Mouse (Mus musculus): ENCODE measurements around the gene Adgrl1. TPM values are rescaled to one million over a fixed set of nuclear protein-coding genes. Genes with fewer than 3 reads are reported as not detected.
"Not testable (repeated sequence)": the region's sequence is repeated elsewhere in the genome, so short reads cannot be mapped to it uniquely, and the experiment has no call there.

Adgrl1 gene
- polyA plus RNA-seq, 1 experiment from 2014 or later: 56.8 TPM

DNA sequence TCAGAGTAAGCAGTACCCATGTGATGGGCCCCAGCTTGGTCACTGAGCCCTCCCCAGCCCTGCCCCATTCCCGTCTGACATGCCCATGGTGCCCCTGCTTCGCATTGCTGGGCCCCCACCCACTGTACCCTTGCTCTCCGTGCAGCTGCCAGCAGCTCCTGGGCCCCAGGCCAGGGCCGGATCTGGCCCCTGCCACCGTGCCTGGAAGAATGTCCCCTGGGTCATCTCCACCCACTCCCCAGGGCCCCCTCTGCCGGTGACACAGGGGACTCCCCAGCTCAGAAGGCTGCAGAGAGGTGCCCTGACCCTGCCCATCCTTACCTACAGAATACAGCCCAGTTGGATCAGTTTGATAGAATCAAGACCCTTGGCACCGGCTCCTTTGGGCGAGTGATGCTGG lies 80.9 kb downstream of the Adgrl1 start:
- no peaks in the 10 kb centered on the region for H3K9me3 ChIP-seq
- H3K36me3 ChIP-seq: peaks cover 49% of the 10 kb centered on the region
- no peak overlapping the region for H3K9ac ChIP-seq
- H3K4me2 ChIP-seq: no peak overlapping the region
- H3K27me3 ChIP-seq: no peaks in the 10 kb centered on the region
- H3K4me1 ChIP-seq (replicated peaks): peaks cover 23% of the 10 kb centered on the region
- WGBS: 75% methylated on average over 8 of the region's 8 CpGs
- no peak overlapping the region for H3K4me3 ChIP-seq
- ATAC-seq (ENCODE audit: low FRiP score, low read depth): no peak
- H3K27ac ChIP-seq (replicated peaks): no peak overlapping the region

GRCm38 (mm10) chr8:83981533-83981932 lies 81.6 kb downstream of the Adgrl1 start:
- peaks cover 20% of the 10 kb centered on the region for H3K4me1 ChIP-seq (replicated peaks)
- no peak overlapping the region for H3K4me2 ChIP-seq
- no peak overlapping the region for H3K27ac ChIP-seq (replicated peaks)
- H3K4me3 ChIP-seq: no peak overlapping the region
- no peak overlapping the region for H3K9ac ChIP-seq
- peaks cover 56% of the 10 kb centered on the region for H3K36me3 ChIP-seq
- no peaks in the 10 kb centered on the region for H3K9me3 ChIP-seq
- no peaks in the 10 kb centered on the region for H3K27me3 ChIP-seq
- ATAC-seq (ENCODE audit: low FRiP score, low read depth): no peak
- 95% methylated on average over 7 of the region's 7 CpGs for WGBS

GRCm38 (mm10) chr8:83982449-83982848 lies 82.5 kb downstream of the Adgrl1 start:
- 93% methylated on average over 4 of the region's 4 CpGs for WGBS
- Histone ChIP-seq H3K4me2 (no peak overlapping the region), H3K27ac (replicated peaks) (no peak overlapping the region), H3K9ac (no peak overlapping the region), H3K27me3 (no peaks in the 10 kb centered on the region), H3K9me3 (no peaks in the 10 kb centered on the region), H3K4me3 (no peak overlapping the region), H3K36me3 (peaks cover 65% of the 10 kb centered on the region), H3K4me1 (replicated peaks) (peaks cover 11% of the 10 kb centered on the region)
- ATAC-seq (ENCODE audit: low FRiP score, low read depth): no peak

- H3K27ac ChIP-seq (replicated peaks); H3K4me3 ChIP-seq: not testable (repeated sequence)
Observed at GRCm38 (mm10) chr8:83983222-83983621, 83.3 kb downstream of the Adgrl1 start.

GRCm38 (mm10) chr8:83989243-83989642 lies 89.3 kb downstream of the Adgrl1 start:
- Histone ChIP-seq H3K27me3 (no peaks in the 10 kb centered on the region), H3K9me3 (no peaks in the 10 kb centered on the region), H3K4me3 (no peak overlapping the region), H3K9ac (no peak overlapping the region), H3K36me3 (peaks cover 80% of the 10 kb centered on the region), H3K27ac (replicated peaks) (no peak overlapping the region), H3K4me2 (no peak overlapping the region), H3K4me1 (replicated peaks) (no peaks in the 10 kb centered on the region)
- 92% methylated on average over 7 of the region's 7 CpGs for WGBS
- ATAC-seq (ENCODE audit: low FRiP score, low read depth): no peak

More at GRCm38 (mm10) chr8:83983222-83983621, 83.3 kb downstream of the Adgrl1 start:
- H3K4me2 ChIP-seq; H3K9me3 ChIP-seq; H3K27me3 ChIP-seq; H3K4me1 ChIP-seq (replicated peaks); H3K9ac ChIP-seq; ATAC-seq (ENCODE audit: low FRiP score, low read depth): not testable (repeated sequence)
- peaks cover 73% of the 10 kb centered on the region for H3K36me3 ChIP-seq
- WGBS: 98% methylated on average over 2 of the region's 2 CpGs

DNA sequence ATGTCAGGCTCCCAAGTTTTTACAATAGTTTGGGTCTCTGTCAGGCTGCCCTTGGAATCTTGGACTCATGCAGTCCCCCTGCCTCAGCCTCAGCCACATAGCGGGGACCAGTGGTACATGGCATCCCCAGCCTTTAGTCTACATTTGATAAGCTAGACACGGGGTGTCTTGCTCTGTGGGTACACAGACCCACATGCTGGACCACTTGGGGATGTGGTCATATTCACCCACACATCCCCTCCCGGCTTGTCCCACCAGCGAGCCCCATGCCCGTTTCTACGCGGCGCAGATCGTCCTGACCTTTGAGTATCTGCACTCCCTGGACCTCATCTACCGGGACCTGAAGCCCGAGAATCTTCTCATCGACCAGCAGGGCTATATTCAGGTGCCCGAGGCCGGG lies 90.3 kb downstream of the Adgrl1 start:
- Histone ChIP-seq H3K9ac (no peak overlapping the region), H3K4me1 (replicated peaks) (no peaks in the 10 kb centered on the region), H3K4me3 (no peak overlapping the region), H3K9me3 (no peaks in the 10 kb centered on the region), H3K36me3 (peaks cover 81% of the 10 kb centered on the region), H3K27me3 (no peaks in the 10 kb centered on the region), H3K4me2 (no peak overlapping the region), H3K27ac (replicated peaks) (no peak overlapping the region)
- 94% methylated on average over 14 of the region's 14 CpGs for WGBS
- no peak for ATAC-seq (ENCODE audit: low FRiP score, low read depth)

Small RNA genes within 50 kb of the gene (microRNA-seq; reads per million reads assigned to microRNA genes)
- not detected for gene Gm44330
- not detected for gene Gm44450

Other genes with a start within 250 kb of the Adgrl1 start
- 132 and 133 TPM in 2 replicates for gene Gipc1, start 247.4 kb upstream of the Adgrl1 start, polyA plus RNA-seq (2015; fragmentation: Nextera tagmentation; extraction: Ambion mirVana)
- gene Ptger1, start 233.4 kb upstream of the Adgrl1 start, polyA plus RNA-seq (2015; fragmentation: Nextera tagmentation; extraction: Ambion mirVana): 1.00 and 1.0 TPM in 2 replicates
- 27.1 and 30.9 TPM in 2 replicates for gene Pkn1, start 200.9 kb upstream of the Adgrl1 start, polyA plus RNA-seq (2015; fragmentation: Nextera tagmentation; extraction: Ambion mirVana)
- 97.5 and 105 TPM in 2 replicates for gene Ddx39, start 184.9 kb upstream of the Adgrl1 start, polyA plus RNA-seq (2015; fragmentation: Nextera tagmentation; extraction: Ambion mirVana)
- 11.0 and 13.4 TPM in 2 replicates for gene Adgre5, start 158.8 kb upstream of the Adgrl1 start, polyA plus RNA-seq (2015; fragmentation: Nextera tagmentation; extraction: Ambion mirVana)
- gene Gm10644, start 55.1 kb downstream of the Adgrl1 start, polyA plus RNA-seq (2015; fragmentation: Nextera tagmentation; extraction: Ambion mirVana): 1.1 TPM in 2 replicates
- 12.8 and 14.7 TPM in 2 replicates for gene Asf1b, start 55.4 kb downstream of the Adgrl1 start, polyA plus RNA-seq (2015; fragmentation: Nextera tagmentation; extraction: Ambion mirVana)
- 241 and 250 TPM in 2 replicates for gene Prkaca, start 72.9 kb downstream of the Adgrl1 start, polyA plus RNA-seq (2015; fragmentation: Nextera tagmentation; extraction: Ambion mirVana)
- gene Samd1, start 97.6 kb downstream of the Adgrl1 start, polyA plus RNA-seq (2015; fragmentation: Nextera tagmentation; extraction: Ambion mirVana): 6.2 and 7.3 TPM in 2 replicates
- gene 1700067K01Rik, start 101.4 kb downstream of the Adgrl1 start, polyA plus RNA-seq (2015; fragmentation: Nextera tagmentation; extraction: Ambion mirVana): 0.47 and 0.75 TPM in 2 replicates
- gene 2210011C24Rik, start 112.1 kb downstream of the Adgrl1 start, polyA plus RNA-seq (2015; fragmentation: Nextera tagmentation; extraction: Ambion mirVana): 0.41 and 0.70 TPM in 2 replicates
- 8.6 and 8.8 TPM in 2 replicates for gene Palm3, start 121.4 kb downstream of the Adgrl1 start, polyA plus RNA-seq (2015; fragmentation: Nextera tagmentation; extraction: Ambion mirVana)
- gene Il27ra, start 142.5 kb downstream of the Adgrl1 start, polyA plus RNA-seq (2015; fragmentation: Nextera tagmentation; extraction: Ambion mirVana): 0.69 and 0.97 TPM in 2 replicates
- gene Rln3, start 144.9 kb downstream of the Adgrl1 start, polyA plus RNA-seq (2015; fragmentation: Nextera tagmentation; extraction: Ambion mirVana): 0.51 and 1.2 TPM in 2 replicates
- gene Gm10643, start 165.0 kb downstream of the Adgrl1 start, polyA plus RNA-seq (2015; fragmentation: Nextera tagmentation; extraction: Ambion mirVana): 0.92 and 1.4 TPM in 2 replicates
- gene Rfx1, start 166.7 kb downstream of the Adgrl1 start, polyA plus RNA-seq (2015; fragmentation: Nextera tagmentation; extraction: Ambion mirVana): 9.4 and 11.2 TPM in 2 replicates
- 19.0 and 22.6 TPM in 2 replicates for gene Dcaf15, start 204.7 kb downstream of the Adgrl1 start, polyA plus RNA-seq (2015; fragmentation: Nextera tagmentation; extraction: Ambion mirVana)
- gene Podnl1, start 225.9 kb downstream of the Adgrl1 start, polyA plus RNA-seq (2015; fragmentation: Nextera tagmentation; extraction: Ambion mirVana): 0.35 and 0.44 TPM in 2 replicates
- gene Cc2d1a, start 247.8 kb downstream of the Adgrl1 start, polyA plus RNA-seq (2015; fragmentation: Nextera tagmentation; extraction: Ambion mirVana): 41.5 and 47.1 TPM in 2 replicates
- gene 4930432K21Rik, start 247.9 kb downstream of the Adgrl1 start, polyA plus RNA-seq (2015; fragmentation: Nextera tagmentation; extraction: Ambion mirVana): 2.3 and 2.8 TPM in 2 replicates